Mouse (Mus musculus): Measurements from ENCODE around the gene Ube4b. TPM values are rescaled to one million over a fixed set of nuclear protein-coding genes. Genes with fewer than 3 reads are reported as not detected.

The Ube4b gene
- total RNA-seq, 2 experiments from 2014 or later: 100 to 102 TPM

GRCm38 (mm10) chr4:149314275-149314837 lies 112.2 kb downstream of the Ube4b start:
- intact Hi-C loops (cut with DNase I): no loop called here
- no peak for DNase-seq (ENCODE audit: low spot score in 2 of 2)

- intact Hi-C loops (cut with DNase I): no loop called here
- DNase-seq (ENCODE audit: low spot score in 2 of 2): no peak
Measured at GRCm38 (mm10) chr4:149313558-149314253, 112.8 kb downstream of the Ube4b start.

- intact Hi-C loops (cut with DNase I): no loop called here
- no peak for DNase-seq (ENCODE audit: low spot score in 2 of 2)
Measured at GRCm38 (mm10) chr4:149311996-149312395, 114.6 kb downstream of the Ube4b start.

GRCm38 (mm10) chr4:149308491-149308820 lies 118.1 kb downstream of the Ube4b start:
- DNase-seq (ENCODE audit: low spot score in 2 of 2): no peak
- intact Hi-C loops (cut with DNase I): loop anchor here (5.0 kb wide), 1 partner anchor 41 kb away; no protein-coding TSS in a partner anchor

- intact Hi-C loops (cut with DNase I): loop anchor here (5.0 kb wide), 1 partner anchor 41 kb away; no protein-coding TSS in a partner anchor
- peak; percentile 99 for DNase-seq (ENCODE audit: low spot score in 2 of 2)
Measured at GRCm38 (mm10) chr4:149307596-149308490, 118.7 kb downstream of the Ube4b start, which contains the start of gene Kif1b. Gene Kif1b (minus strand): TSS chr4:149307693.

DNA sequence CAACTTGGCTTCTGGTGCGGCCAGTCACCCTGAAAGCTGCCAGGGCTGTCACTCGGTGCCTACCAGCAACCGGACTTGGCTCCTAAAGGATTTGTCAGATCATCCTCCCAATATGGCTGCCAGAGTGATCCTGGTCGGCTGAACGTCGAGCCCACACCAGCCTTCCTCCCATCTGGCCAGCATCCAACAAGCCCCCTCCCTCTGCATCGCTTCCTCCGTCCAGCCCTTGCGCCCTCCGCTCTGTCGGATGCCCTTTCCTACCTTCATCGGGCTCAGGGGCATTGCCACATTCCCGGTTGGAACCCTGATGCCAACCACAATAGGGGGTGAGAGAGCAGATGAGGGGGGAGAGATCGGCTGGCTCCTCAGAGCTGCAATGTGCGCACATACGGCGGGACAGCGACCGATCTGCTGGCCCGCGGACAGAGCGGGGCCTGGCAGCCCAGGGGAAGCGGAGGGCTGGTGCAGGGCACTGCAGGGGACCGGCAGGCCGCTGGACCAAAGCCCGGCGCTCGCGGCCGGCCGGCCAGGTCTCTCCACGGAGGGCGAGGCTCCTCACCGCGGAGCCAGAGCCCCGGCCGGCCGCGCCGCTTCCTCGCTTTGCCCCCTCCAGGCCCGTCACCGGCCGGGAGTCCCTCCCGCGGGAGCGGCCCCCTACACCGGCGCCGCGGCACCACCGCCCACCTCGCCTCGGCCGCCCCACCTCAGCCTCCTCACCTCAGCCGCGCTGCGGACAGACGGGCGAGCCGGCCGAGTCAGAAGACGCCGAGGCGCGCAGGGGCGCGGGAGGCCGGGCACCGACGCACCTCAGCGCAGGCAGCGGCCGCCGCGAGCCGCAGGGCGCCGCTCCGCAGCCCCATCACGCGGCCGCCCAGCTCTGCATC lies 119.6 kb downstream of the Ube4b start:
- peak; percentile 59 to 78 for DNase-seq (ENCODE audit: low spot score in 2 of 2)

DNA sequence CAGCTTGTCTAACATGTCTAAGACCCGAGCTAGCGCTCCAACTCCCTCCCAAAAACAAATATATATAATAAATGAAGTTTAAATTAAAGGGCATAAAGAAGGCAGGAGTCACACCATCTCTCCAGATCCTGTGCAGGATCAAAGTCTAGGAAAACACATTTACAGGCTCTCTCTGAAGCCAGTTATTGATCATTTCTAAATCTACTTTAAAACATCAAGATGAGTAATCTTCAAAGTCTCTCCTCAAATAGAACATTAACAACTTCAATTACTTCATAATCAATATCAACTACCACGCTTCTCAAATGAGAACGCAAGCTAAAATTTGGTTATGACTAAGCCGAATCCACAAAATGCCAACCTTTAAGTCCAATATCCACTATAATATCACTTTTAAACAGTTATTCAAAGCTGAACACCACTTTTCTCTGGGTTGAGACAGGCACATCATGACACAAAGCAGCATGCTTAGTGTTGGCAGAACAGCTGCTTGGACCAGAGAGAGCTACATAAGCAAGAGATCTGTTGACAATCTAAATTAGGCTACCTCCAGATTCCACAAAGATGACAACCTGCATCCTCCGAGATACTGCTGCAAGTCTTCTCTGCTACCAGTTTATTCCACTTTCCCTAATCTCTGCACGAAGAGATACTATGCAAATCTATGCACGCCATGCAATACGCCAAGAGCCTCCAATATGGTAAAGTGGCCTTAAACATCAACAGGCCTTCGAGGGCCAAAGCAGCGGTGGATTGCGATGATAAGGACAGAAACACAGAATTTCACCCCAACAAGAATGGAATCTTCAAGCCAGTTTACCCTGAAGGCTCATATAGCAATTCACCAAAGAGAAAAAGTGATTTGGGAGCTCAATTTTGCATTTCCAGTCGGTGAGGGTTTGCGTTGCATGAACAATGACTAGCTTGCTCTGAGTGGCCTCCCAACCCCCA lies 120.5 kb downstream of the Ube4b start:
- DNase-seq (ENCODE audit: low spot score in 2 of 2): no peak
- intact Hi-C loops (cut with DNase I): loop anchor here (5.0 kb wide), 1 partner anchor 39 kb away; no protein-coding TSS in a partner anchor

More for the DNA sequence above, 119.6 kb downstream of the Ube4b start:
- intact Hi-C loops (cut with DNase I): loop anchor here (5.0 kb wide), 1 partner anchor 40 kb away; no protein-coding TSS in a partner anchor

- DNase-seq (ENCODE audit: low spot score in 2 of 2): no peak
- intact Hi-C loops (cut with DNase I): no loop called here
Measured at GRCm38 (mm10) chr4:149304466-149304865, 122.1 kb downstream of the Ube4b start.

GRCm38 (mm10) chr4:149303502-149303901 lies 123.0 kb downstream of the Ube4b start:
- intact Hi-C loops (cut with DNase I): no loop called here
- DNase-seq (ENCODE audit: low spot score in 2 of 2): no peak

GRCm38 (mm10) chr4:149302751-149303150 lies 123.8 kb downstream of the Ube4b start:
- intact Hi-C loops (cut with DNase I): no loop called here

GRCm38 (mm10) chr4:149302136-149302535 lies 124.4 kb downstream of the Ube4b start:
- intact Hi-C loops (cut with DNase I): no loop called here
- DNase-seq (ENCODE audit: low spot score in 2 of 2): no peak

More at GRCm38 (mm10) chr4:149302751-149303150, 123.8 kb downstream of the Ube4b start:
- no peak for DNase-seq (ENCODE audit: low spot score in 2 of 2)

DNA sequence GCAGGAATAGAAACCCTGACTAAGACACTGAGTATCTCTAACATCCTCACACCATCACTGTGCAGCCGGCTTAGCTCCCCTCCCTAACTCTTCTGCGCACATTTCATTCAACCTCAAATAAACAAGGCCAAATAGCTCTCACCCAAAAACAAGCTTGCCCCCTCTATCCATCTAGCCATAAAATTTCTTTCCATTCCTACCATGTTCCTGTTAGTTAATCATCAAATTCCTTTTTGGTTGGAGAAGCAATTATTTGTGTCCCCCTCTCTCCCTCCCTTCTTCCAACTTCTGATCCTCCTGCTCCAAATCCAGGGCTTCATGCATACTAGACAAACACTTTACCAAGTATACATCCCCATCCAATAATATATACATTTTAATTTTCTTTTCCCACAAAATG lies 130.0 kb downstream of the Ube4b start:
- intact Hi-C loops (cut with DNase I): no loop called here

DNA sequence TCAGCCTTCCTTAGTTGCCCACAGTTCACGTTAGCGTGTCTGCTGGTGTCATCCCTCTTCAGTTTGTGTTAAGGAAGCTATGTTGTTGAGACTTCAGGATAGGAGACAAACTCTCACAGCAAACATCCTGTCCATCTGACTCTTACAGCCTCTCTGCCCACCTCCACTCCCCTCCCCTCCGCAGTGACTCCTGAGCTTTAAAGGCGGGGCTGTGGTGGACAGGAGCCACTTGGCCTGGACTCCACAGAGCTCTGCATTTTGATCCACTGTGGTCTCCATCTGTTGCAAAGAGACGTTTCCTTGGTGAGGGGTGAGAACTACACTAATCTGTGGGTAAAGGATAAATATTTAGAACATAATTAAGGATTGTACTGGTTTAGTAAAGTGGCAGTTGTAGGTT lies 133.6 kb downstream of the Ube4b start:
- DNase-seq (ENCODE audit: low spot score in 2 of 2): no peak
- intact Hi-C loops (cut with DNase I): no loop called here

More for the DNA sequence above, 130.0 kb downstream of the Ube4b start:
- DNase-seq (ENCODE audit: low spot score in 2 of 2): no peak

GRCm38 (mm10) chr4:149291061-149291460 lies 135.5 kb downstream of the Ube4b start:
- no peak for DNase-seq (ENCODE audit: low spot score in 2 of 2)
- intact Hi-C loops (cut with DNase I): no loop called here

DNA sequence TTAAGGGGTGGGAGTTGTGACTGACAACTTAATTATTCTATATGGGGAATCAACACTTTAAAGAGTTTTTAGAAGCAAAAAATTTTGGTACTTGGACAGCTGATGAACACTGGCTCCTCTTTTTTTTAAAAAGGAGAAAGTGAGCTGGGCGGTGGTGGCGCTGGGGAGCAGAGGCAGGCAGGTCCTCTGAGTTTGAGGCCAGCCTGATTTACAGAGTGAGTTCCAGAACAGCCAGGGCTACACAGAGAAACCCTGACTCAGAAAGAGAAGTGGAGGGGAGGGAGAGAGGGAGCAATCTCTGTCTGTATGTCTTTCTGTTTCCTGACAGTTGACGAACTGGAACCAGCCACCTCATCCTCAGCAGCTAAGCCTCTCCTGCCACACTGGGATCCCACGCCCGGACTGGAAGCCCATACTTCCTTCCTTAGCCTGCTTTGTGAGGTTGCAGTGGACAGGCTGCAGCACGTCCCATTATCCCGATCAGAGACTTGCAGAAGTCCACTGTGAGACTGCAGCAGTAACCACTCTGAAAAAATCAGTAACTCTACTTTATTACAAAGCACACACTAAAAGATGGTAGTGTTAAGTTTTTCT lies 136.3 kb downstream of the Ube4b start:
- no peak for DNase-seq (ENCODE audit: low spot score in 2 of 2)
- intact Hi-C loops (cut with DNase I): no loop called here

DNA sequence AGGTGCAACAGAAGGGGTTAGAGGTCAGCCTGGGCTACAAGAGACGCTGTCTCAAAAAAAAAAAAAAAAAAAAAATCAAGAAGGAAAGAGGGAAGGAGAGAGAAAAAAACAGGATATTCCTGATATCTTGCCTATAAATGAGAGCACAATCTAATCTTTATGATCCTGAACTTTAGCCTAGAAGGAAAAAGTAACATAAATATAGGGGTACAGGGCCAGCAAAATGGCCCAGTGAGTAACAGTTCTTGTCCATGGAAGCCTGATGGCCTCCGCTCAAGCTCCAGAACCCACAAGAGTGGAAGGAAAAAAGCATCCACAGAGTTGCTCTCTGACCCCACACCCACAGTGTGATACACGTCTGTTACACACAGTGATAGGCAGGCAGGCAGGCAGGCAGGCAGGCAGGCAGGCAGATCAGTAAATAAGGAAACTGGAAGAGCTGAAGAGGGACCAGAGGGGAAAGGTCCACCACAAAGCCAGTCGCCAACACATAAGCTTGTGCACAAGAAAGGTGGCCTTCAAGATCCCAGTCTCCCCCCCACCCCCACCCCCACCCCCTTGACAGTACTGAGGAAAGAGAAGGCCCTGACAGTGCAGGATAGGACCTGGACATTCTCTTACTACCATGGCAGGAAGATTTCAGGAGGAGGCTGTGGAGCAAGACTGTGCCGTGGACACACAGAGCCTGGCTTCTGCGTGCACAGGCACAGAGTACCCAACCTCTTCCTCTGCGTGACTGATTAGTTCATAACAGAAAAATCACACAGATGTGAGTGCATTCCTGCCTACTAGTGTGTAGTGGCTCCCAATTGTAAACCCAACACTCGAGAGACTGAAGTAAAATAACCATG lies 140.0 kb downstream of the Ube4b start:
- intact Hi-C loops (cut with DNase I): no loop called here
- no peak for DNase-seq (ENCODE audit: low spot score in 2 of 2)

DNA sequence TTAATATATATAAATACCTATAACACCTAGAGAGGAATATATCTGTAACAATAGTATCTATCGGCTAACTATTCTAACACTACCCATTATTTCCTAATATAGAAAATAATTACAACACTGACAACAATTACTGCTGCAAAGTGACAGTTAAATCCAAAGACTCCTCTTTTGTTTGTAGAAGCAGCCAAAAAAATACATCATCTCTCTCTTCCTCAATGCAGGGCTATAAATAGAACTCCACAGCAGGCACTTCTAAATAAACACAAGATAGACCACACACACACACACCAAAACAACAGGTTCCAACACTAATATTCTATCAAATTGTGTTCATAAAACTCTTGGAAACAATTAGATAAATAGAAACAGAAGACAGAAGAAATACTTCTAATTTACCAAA lies 140.9 kb downstream of the Ube4b start:
- intact Hi-C loops (cut with DNase I): no loop called here
- no peak for DNase-seq (ENCODE audit: low spot score in 2 of 2)
